Mouse (Mus musculus) yolk sac, embryonic 10.5 days (tissue): ENCODE results near the gene Prss36.
"Not testable (repeated sequence)": the region's sequence is repeated elsewhere in the genome, so short reads cannot be mapped to it uniquely, and the experiment has no call there.

ENCODE experiments used
- DNase-seq: peaks from one replicate; pipeline ENCODE4 v3.0.0-alpha.2; 2017; ENCODE audit warnings: low spot score

Prss36 gene

DNA sequence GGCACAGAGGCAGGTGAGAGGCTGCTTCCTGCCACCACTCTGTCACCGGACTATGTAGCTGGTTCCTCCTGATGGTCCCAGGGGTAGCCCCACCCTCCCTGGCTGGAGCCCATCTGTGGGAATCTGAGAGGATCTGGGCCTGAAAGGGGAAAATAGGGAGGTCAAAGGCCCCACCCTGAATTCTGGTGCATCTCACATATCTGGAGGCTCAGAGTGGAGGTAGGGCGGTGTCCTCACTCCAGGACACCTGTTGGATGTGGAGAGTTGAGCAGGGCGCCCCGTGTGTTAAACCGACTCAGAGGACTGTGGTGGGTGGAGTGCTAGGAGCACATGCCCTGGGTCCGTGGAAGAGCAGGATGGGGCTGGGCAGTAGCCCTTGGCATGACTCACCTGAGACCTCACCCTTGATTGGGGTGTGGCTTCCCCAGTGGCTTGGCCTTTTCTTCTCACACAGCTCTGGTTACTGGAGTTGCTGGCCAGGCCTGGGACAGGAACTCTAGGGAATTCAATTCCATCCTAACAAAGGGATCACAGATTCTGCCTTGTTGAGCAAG, at the start of gene Prss36:
Gene Prss36, minus strand, starts transcription at position 256 of the 554 bp plus-strand sequence.
- DNase-seq = no peak

DNA sequence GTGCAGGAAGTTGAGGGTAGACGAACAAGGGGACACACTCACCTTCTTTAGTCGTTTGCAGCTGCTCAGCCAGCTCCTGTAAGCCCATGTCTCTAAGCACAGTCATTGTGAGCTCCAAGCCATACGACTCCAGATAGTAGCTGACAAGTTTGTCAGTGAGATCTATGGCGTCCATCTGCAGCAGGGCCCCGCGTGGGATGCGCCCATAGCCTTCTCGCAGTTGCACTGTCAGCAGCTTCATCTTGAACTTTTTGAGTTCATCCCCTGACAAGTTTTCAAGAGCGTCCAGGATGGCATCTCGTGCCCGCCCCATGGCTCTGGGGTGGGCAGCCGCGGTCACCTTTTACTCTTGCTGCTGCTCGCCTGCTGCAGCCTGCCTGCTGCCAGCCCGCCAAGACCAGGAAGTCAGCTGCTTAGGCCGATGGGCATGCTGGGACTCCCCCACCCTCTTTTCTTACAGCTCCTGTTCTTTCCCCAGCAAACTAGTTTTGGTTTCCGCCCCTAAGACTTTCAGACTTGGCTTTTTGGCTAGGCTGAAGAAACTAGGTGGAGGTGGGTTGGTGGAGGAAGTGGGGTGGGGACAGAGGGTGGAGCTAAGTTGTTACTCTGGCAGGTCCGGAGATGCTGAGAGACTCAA, 46.9 kb upstream of the Prss36 start, which contains the start of gene Pycard:
Gene Pycard, minus strand, starts transcription at position 527 of the 637 bp plus-strand sequence.
- DNase-seq = no peak

GRCm38 (mm10) chr7:127992488-127993340, 46.2 kb upstream of the Prss36 start:
- DNase-seq = no peak

GRCm38 (mm10) chr7:127991643-127992487, 45.3 kb upstream of the Prss36 start:
- DNase-seq = peak; percentile 54

DNA sequence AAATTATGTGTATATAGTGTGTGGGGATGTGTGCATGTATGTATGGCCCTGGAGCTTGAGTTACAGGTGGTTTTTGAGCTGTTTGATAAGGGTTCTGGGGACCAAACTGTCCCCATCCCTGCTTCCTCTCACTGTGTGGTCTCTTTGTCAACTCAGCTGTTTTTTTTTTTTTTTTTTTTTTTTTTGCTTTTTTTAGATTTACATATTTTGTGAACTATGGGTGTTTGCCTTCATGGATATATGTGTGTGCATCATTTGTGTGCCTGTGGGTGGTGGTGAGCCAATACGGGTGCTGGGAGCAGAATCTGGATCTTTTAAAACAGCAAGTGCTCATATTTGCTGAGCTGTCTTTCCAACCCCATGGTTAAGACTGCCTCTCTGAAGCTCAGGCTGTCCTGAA, 42.4 kb upstream of the Prss36 start:
- no peak for DNase-seq

DNA sequence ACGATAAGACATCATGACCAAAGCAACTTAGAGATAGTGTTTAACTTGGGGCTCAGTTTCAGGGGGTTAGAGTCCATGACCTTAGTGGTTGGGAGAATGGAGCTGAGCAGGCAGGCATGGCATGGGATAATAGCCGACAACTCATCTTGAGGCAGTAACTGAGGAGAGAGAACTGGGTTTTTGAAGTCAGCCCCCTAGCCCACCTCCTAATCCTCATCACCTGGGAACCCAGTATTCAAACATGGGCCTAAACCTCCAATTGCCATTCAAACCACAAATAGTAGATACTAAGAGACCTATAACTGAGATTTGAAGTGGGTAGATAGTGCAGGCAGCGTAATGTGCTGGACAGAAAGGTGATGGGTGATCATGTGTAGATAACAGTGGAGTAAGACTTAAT, 34.1 kb upstream of the Prss36 start:
- DNase-seq = no peak

GRCm38 (mm10) chr7:127978856-127979255, 32.3 kb upstream of the Prss36 start:
- no peak for DNase-seq

DNA sequence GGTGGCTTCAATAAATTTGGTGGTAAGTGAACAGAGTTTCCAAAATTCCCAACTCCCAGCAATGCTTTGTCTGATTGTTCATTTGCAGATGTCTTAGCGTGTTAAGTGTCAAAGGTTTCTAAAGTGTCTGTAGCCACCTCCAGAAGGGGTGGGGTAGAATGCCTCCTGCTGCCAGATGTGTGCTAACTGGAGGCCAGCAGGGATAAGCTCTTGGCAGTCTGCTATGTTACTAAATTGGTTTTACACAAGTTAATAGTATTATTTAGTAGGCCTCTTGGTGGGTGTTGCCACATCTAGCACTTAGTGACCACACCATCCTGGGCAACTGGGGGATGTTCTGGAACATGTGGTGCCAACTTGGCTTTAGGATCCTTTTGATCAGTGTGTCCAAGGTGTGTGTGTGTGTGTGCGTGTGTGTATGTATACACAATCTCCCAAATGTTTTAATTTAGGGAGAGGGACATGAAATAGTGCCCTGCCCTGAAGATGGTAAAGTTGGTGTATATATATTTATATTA, 27.9 kb upstream of the Prss36 start:
- DNase-seq = no peak

DNA sequence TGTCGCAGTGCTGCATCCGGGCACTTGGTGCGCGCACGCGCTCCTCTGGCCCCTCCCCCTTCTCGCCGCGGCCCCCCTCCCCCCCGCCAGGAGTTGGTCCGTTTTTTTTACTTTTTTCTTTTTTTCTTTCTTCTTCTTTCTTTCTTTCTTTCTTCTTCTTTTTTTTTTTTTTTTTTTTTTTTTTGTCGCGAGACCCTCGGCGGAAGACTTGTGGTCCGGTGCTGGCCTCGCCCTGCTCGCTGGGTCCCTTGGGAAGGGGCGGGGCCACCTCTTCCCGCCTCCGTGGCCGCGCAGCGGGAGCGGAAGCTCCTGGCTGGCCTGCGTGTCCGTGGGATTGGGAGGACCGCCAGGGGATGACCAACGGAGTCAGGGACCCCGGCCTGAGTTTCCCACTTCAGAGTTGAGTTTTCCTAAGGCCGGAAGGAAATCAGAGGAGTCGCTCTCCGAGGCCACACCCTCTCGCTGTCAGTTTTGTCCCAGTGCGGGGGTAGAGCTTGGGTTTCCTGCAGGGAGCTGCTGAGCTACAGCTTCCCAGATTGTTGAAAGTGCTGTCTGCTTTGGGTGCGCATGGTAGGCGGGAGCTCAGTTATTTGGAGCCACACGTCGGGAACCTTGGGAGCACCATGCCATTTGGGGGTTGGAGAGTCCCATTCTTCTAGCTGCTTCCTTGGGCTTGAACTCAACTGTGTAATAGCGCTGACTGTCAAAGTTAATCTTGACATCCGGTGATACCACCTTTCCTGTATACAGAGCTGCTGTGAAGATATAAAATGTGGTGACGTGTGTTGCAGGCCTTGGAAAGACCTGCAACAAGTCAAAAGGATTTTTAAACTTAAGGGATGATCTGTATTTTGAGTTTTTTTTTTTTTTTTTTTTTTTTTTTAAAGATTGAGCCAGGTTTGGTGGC, 21.6 kb upstream of the Prss36 start:
- peak; percentile 77 for DNase-seq

DNA sequence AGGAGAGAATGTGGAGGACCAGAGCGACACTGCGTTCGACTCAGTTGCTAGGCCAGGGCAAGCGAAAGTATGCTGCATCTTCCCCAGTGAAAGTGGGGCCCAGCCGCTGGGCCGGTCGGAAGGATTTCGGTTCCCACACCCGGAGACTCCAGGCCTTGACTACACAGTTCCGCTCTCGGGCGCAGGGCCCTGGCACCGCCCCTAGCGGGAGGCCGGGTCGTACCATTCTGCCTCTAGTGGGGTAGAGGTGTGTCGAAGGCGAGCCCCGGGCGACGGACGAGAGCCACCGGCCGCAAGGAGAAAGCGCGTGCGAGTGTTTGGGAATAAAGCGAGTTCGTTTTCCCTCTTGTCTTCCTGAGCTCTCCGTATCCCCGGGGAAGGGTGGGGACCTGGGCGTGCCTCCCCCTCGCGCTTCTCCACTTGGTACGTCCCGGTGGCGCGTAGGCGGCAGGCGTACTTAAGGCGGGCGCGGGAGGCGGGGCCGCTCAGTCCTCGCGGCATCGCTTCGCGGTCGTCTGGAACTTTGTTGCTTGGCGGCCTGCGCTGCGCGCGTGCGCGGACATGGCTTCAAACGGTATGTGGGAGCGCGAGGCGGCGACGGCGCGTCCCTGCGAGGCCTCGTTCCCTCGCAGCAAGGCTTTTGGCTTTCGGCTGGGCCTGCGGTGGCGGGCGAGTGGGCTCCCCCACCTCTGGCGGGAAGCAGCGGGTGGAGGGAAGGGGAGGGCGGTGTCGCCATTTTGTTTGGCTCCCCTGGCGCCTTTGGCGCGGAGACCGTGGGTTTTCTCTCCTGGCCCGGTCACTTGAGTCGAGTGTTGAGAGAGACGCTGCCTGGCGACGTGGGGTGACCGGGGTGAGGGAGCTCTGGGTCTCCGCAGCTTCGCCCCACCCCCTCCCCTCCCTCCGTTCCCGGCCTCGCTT, 20.7 kb upstream of the Prss36 start, which contains the start of gene Fus:
Gene Fus, plus strand, starts transcription at position 454 of the 918 bp plus-strand sequence.
- DNase-seq = peak; percentile 93

DNA sequence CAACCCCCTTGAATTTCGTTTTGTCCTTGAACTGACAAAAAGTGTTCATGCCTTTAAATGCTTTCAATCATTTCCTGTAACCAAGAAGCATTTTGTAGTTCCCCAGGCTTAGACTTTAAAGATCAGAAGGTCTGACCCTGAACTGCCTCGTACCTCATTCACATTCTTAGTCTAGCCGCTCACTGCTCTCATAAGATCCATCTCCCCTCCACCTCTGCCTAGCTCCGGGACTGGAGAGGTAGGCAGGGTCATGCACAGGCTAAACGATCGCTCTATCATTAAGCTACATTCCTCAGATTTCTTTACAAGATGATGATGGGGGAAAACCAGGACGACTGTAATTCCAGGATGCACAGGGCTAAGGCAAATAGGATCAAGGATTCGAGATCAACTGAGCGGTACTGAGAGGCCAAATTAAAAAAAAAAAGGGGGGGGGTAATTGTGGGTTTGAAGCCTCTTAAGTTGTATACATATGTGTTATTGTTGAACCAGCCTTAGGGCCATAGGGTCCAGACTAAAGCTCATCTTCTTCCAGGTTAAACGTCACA, 19.9 kb upstream of the Prss36 start:
- DNase-seq = peak; percentile 25

DNA sequence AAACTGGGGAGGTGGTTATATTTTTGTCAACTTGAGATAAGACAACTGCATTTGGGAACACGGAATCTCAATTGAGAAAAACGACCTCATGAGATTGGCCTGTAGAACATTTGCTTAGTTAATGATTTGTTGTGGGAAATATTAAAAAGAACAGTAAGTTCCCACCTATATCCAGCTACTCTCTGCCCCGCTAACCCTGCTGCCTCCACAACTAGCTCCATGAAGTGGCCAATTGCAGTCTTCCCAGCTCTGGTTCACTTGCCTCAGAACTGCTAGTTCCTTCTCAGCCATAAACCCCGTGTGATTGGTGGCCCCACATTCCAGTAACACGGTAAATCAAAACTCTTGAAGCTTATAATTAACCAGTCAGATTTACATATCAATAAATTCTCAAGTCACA, 12.8 kb upstream of the Prss36 start:
- no peak for DNase-seq

- no peak for DNase-seq
Observed at GRCm38 (mm10) chr7:127952864-127953581, 6.5 kb upstream of the Prss36 start.

DNA sequence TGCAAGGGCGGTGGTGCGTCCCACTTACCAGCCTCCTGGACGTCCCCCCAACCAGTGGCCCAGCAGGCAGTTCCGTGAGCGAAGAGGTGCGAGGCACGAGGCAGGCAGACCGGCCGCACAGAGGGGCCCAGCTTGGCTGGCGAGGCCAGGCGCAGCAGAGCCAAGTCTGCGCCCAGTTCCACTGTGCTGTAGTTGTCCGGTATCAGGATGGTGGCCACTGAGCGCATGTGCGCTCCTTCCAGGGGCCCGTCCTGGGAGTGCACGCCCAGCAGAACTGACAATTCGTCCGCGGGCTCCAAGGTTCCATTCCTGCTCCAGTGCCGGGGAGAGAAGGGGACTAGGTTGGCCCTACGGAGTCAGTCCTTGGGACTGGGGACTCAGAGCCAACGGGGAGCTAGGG, 1.9 kb downstream of the Prss36 start:
- no peak for DNase-seq

DNA sequence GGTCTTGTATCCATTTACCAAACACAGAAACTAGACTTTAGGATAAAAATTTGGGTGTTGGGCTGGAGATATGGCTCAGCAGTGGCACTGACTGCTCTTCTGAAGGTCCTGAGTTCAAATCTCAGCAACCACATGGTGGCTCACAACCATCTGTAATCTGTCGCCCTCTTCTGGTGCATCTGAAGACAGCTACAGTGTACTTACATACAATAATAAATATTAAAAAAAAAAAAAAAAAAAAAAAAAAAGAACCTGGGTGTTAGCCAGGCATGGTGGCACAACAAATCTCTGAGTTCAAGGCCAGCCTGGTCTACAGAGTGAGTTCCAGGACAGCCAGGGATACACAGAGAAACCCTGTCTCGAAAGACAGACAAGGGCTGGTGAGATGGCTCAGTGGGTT, 4.4 kb downstream of the Prss36 start:
- DNase-seq = not testable (repeated sequence)

DNA sequence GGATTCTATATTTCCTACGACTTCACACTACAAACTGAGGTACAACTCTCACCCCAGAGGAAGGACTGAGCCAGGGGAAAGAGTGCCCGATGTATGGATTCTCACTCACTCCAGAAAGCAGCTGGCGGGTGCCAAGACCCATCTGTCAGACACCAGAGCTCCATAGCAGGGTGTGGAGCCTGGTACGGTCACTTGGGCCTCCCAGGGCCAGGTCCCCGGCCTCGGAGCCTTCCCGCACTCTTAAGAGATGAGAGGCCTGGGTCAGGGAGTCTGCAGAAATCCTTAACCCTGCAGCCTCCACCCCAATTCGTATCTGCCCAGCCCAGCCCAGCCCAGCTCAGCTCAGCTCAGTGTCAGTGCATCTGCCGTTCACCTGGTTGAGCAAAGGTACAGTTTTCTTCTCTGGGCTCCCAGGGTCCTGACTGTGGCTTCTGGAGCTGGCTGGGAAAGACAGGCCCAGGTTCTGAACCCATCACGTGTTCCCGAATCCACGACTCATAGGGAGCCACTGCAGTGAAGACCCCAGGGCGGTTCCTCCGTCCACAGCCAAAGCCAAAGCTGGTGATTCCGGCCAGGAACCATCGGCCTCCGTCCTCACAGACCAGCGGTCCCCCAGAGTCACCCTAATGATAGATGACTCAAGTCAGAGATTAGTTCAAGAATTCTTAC, 10.2 kb downstream of the Prss36 start:
- DNase-seq = no peak

DNA sequence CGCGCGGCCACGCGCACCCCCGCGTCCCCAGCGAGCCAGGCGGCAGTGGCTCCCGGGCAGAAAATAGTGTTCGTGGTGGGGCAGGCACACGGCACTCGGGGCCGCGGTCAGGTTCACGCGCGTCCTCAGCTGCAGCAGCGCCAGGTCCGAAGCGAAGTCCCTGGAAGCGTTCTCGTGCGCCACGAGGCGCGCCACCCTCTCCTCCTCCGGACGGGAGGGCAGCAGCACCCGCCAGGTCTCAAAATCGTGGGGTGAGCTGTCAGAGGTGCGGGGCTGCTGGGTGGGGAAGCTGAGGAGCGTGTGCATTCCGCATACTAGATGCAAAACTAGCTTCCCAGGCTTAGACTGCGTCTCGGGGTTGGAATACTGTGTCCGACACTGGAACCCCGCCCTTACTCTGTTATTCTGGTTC, 10.8 kb downstream of the Prss36 start:
- no peak for DNase-seq
